Mouse (Mus musculus) bone marrow macrophage, adult 2 months (primary cell): ENCODE data around the gene 4931414P19Rik.

Experiments
- CTCF ChIP-seq: IDR thresholded peaks from 2 replicates; pipeline ENCODE4 v1.5.1; 2012; ENCODE audit warnings: low read depth, mild to moderate bottlenecking, low read length, moderate library complexity
- POLR2A ChIP-seq: IDR thresholded peaks from 2 replicates; pipeline ENCODE4 v1.6.1; 2012; ENCODE audit warnings: mild to moderate bottlenecking, low read depth, low read length, borderline replicate concordance

- TF ChIP-seq POLR2A (no peak), CTCF (no peak)
Measured at GRCm38 (mm10) chr14:54628103-54628502, 22.3 kb upstream of the 4931414P19Rik start.
